Mouse (Mus musculus) stomach, embryonic 16.5 days (tissue): ENCODE measurements around the gene Magi2. TPM values are rescaled to one million over a fixed set of nuclear protein-coding genes. Genes with fewer than 3 reads are reported as not detected.

ENCODE experiments used
- ATAC-seq: fragments of 200-750 bp; cut with Nextera tagmentation; 2 replicates; pipeline ENCODE4 v1.8.0; 2017; ENCODE audit warnings: moderate number of reproducible peaks, moderate TSS enrichment; ENCODE audit not compliant: insufficient read depth, low FRiP score
- H3K27ac ChIP-seq: fragments of 300-500 bp; sonication (generic); 2 replicates; pipeline ENCODE4 v1.5.1; 2014; ENCODE audit warnings: low read length
- H3K27me3 ChIP-seq: fragments of 300-500 bp; sonication (generic); 2 replicates; pipeline ENCODE4 v1.6.1; 2014; ENCODE audit warnings: low read length, control low read depth, mixed read lengths; ENCODE audit not compliant: control insufficient read depth, insufficient read depth
- H3K36me3 ChIP-seq: fragments of 300-500 bp; sonication (generic); 2 replicates; pipeline ENCODE4 v1.6.1; 2014; ENCODE audit warnings: low read length; ENCODE audit not compliant: control insufficient read depth, insufficient read depth
- H3K4me1 ChIP-seq: fragments of 300-500 bp; sonication (generic); 2 replicates; pipeline ENCODE4 v1.6.1; 2014; ENCODE audit warnings: low read length, control low read depth, mixed read lengths; ENCODE audit not compliant: control insufficient read depth, insufficient read depth
- H3K4me2 ChIP-seq: fragments of 300-500 bp; sonication (generic); 2 replicates; pipeline ENCODE4 v1.6.1; 2014; ENCODE audit warnings: low read depth, low read length, mixed read lengths
- H3K4me3 ChIP-seq: fragments of 300-500 bp; sonication (generic); replicated peaks from 2 replicates; pipeline ENCODE4 v1.5.1; 2014; ENCODE audit warnings: mild to moderate bottlenecking, low read length
- H3K9ac ChIP-seq: fragments of 300-500 bp; sonication (generic); 2 replicates; pipeline ENCODE4 v1.6.1; 2014; ENCODE audit warnings: low read length
- H3K9me3 ChIP-seq: fragments of 300-500 bp; sonication (generic); replicated peaks from 2 replicates; pipeline ENCODE4 v1.6.1; 2016; ENCODE audit warnings: low read length, control low read depth; ENCODE audit not compliant: control insufficient read depth
- WGBS: fragments of 180-500 bp; shearing (Covaris S2); extraction: QIAGEN DNeasy Blood & Tissue Kit; methylation state at CpG from one replicate; pipeline ENCODE4 v1.1.7; 2014; 5-methylcytosine and 5-hydroxymethylcytosine counted together
- polyA plus RNA-seq: library from polyadenylated mRNA; unstranded; fragments of >200 nt; fragmentation: Nextera tagmentation; extraction: Ambion mirVana; gene quantifications from 2 replicates; pipeline ENCODE4 v1.2.1, GENCODE M21; 2015

Gene Magi2
- polyA plus RNA-seq, 1 experiment from 2014 or later, result 7.2 TPM

DNA sequence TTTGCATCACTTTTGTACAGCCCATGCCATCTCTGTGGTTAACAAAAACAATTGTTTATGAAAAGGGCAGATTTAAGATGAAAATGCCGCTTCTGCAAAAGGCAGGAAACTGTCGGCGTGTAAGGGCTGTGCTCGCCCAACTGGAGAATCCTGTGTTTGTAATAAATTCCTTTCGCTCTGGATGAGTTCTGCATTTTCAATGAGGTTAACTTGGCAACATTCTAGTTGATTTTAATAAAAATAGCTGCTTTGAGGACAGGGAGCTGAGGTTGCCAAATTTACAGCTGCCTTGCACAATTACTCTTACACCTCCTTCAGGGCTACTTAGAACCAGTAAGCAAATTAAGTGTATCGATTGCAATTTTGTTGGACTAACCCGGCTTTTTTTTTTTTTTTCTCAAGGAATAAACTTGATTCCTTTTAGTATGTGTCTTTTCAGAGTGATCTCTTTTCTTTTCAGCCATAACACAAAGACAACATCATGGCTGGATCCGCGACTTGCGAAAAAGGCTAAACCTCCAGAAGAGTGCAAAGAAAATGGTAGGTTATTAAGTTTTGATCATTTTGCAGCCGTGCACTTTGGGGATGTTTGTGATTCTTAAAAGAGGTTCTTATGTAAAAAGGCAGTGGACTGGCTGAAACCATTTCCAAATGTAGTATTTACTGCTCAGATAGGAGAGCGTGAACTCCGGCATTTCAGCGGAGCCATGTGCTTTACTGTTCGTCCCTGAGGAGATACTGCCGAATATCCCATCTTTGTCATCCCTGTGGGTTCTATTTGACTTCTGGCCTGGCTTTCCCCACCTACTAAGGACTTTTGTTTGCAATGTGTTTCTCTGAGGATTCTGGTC is 1001.3 kb downstream of the Magi2 start:
- 78% methylated on average over 16 of the region's 16 CpGs for WGBS

GRCm38 (mm10) chr5:20231908-20232307 is 1005.1 kb downstream of the Magi2 start:
- no peaks in the 10 kb centered on the region for H3K9me3 ChIP-seq
- no peak overlapping the region for H3K27ac ChIP-seq
- no peaks in the 10 kb centered on the region for H3K27me3 ChIP-seq
- H3K4me3 ChIP-seq, result no peak overlapping the region
- no peaks in the 10 kb centered on the region for H3K36me3 ChIP-seq
- H3K9ac ChIP-seq, result no peak overlapping the region
- no peaks in the 10 kb centered on the region for H3K4me1 ChIP-seq
- H3K4me2 ChIP-seq, result no peak overlapping the region
- ATAC-seq, result no peak
- WGBS, result 72% methylated on average over 3 of the region's 3 CpGs

More for the DNA sequence above, 1001.3 kb downstream of the Magi2 start:
- H3K9me3 ChIP-seq, result no peaks in the 10 kb centered on the region
- H3K4me2 ChIP-seq, result no peak overlapping the region
- no peak overlapping the region for H3K9ac ChIP-seq
- no peak overlapping the region for H3K4me3 ChIP-seq
- no peaks in the 10 kb centered on the region for H3K4me1 ChIP-seq
- no peak overlapping the region for H3K27ac ChIP-seq
- H3K36me3 ChIP-seq, result no peaks in the 10 kb centered on the region
- no peak for ATAC-seq
- no peaks in the 10 kb centered on the region for H3K27me3 ChIP-seq

DNA sequence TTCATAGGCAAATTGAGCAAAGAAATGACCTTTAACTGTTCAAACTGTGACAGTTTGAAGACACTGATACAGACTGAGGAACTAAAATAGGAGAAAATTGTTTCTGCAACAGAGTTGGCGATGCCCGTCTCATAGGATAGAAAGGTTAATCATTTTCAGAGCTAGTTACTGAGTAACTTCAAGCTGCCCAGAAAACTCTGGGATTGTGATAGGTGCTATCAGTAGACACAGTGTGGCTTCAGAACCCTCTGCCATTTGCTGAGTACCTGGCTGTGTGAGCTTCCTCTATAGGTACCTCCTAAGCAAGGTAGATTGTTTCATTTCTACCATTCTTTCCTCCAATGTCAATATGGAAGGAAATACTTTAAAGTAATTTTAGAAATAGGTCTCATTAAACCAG is 1014.7 kb downstream of the Magi2 start:
- H3K4me2 ChIP-seq, result no peak overlapping the region
- no peaks in the 10 kb centered on the region for H3K4me1 ChIP-seq
- H3K36me3 ChIP-seq, result no peaks in the 10 kb centered on the region
- no peak overlapping the region for H3K9ac ChIP-seq
- H3K27me3 ChIP-seq, result no peaks in the 10 kb centered on the region
- ATAC-seq, result no peak
- no peak overlapping the region for H3K4me3 ChIP-seq
- no peaks in the 10 kb centered on the region for H3K9me3 ChIP-seq
- H3K27ac ChIP-seq, result no peak overlapping the region
- WGBS, result 67% methylated on average over 2 of the region's 2 CpGs

GRCm38 (mm10) chr5:20242496-20242895 is 1015.7 kb downstream of the Magi2 start:
- no peak for ATAC-seq
- Histone ChIP-seq H3K4me2 (no peak overlapping the region), H3K4me3 (no peak overlapping the region), H3K9ac (no peak overlapping the region), H3K27ac (no peak overlapping the region), H3K9me3 (no peaks in the 10 kb centered on the region), H3K27me3 (no peaks in the 10 kb centered on the region), H3K4me1 (no peaks in the 10 kb centered on the region), H3K36me3 (no peaks in the 10 kb centered on the region)

- no peak for ATAC-seq
- H3K4me2 ChIP-seq, result no peak overlapping the region
- H3K9me3 ChIP-seq, result no peaks in the 10 kb centered on the region
- WGBS, result 87% methylated on average over 6 of the region's 6 CpGs
- no peaks in the 10 kb centered on the region for H3K4me1 ChIP-seq
- H3K4me3 ChIP-seq, result no peak overlapping the region
- no peaks in the 10 kb centered on the region for H3K27me3 ChIP-seq
- no peaks in the 10 kb centered on the region for H3K36me3 ChIP-seq
- H3K27ac ChIP-seq, result no peak overlapping the region
- H3K9ac ChIP-seq, result no peak overlapping the region
Measured at GRCm38 (mm10) chr5:20249382-20249781, 1022.5 kb downstream of the Magi2 start.

DNA sequence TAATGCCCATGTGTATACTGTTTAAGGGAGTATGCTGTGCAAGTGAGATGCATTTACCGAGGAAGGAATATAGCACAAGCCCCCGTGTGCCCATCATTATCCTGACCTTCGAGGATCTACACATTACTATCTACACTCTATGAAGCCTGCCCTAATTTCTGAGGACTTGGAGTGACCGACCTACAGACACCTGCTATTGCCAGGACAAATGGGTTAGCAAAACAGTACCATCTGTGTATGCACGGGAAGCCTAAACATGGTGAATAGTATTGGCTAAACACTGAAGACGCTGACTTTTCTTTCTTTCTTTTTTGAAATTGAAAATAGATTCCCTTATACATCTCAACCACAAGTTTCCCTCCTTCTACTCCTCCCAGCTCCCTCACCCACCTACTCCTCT is 1024.7 kb downstream of the Magi2 start:
- H3K9ac ChIP-seq, result no peak overlapping the region
- H3K4me3 ChIP-seq, result no peak overlapping the region
- no peak overlapping the region for H3K27ac ChIP-seq
- H3K27me3 ChIP-seq, result no peaks in the 10 kb centered on the region
- no peak for ATAC-seq
- 88% methylated on average over 6 of the region's 6 CpGs for WGBS
- H3K9me3 ChIP-seq, result no peaks in the 10 kb centered on the region
- H3K4me2 ChIP-seq, result no peak overlapping the region
- no peaks in the 10 kb centered on the region for H3K4me1 ChIP-seq
- no peaks in the 10 kb centered on the region for H3K36me3 ChIP-seq

- 73% methylated on average over 3 of the region's 3 CpGs for WGBS
Measured at GRCm38 (mm10) chr5:20256150-20256868, 1029.5 kb downstream of the Magi2 start.

GRCm38 (mm10) chr5:20256933-20257332 is 1030.1 kb downstream of the Magi2 start:
- H3K4me3 ChIP-seq, result no peak overlapping the region
- ATAC-seq, result no peak
- H3K27ac ChIP-seq, result no peak overlapping the region
- H3K36me3 ChIP-seq, result no peaks in the 10 kb centered on the region
- no peak overlapping the region for H3K9ac ChIP-seq
- H3K9me3 ChIP-seq, result no peaks in the 10 kb centered on the region
- H3K27me3 ChIP-seq, result no peaks in the 10 kb centered on the region
- WGBS, result 58% methylated on average over 2 of the region's 2 CpGs
- H3K4me1 ChIP-seq, result no peaks in the 10 kb centered on the region
- no peak overlapping the region for H3K4me2 ChIP-seq

More at GRCm38 (mm10) chr5:20256150-20256868, 1029.5 kb downstream of the Magi2 start:
- H3K9ac ChIP-seq, result no peak overlapping the region
- H3K4me1 ChIP-seq, result no peaks in the 10 kb centered on the region
- no peaks in the 10 kb centered on the region for H3K9me3 ChIP-seq
- H3K27me3 ChIP-seq, result no peaks in the 10 kb centered on the region
- no peaks in the 10 kb centered on the region for H3K36me3 ChIP-seq
- no peak for ATAC-seq
- H3K27ac ChIP-seq, result no peak overlapping the region
- no peak overlapping the region for H3K4me3 ChIP-seq
- no peak overlapping the region for H3K4me2 ChIP-seq

GRCm38 (mm10) chr5:20257419-20257818 is 1030.6 kb downstream of the Magi2 start:
- H3K4me3 ChIP-seq, result no peak overlapping the region
- H3K4me2 ChIP-seq, result no peak overlapping the region
- no peak overlapping the region for H3K9ac ChIP-seq
- ATAC-seq, result no peak
- no peaks in the 10 kb centered on the region for H3K9me3 ChIP-seq
- no peaks in the 10 kb centered on the region for H3K36me3 ChIP-seq
- H3K27me3 ChIP-seq, result no peaks in the 10 kb centered on the region
- no peak overlapping the region for H3K27ac ChIP-seq
- WGBS, result 83% methylated on average over 4 of the region's 4 CpGs
- H3K4me1 ChIP-seq, result no peaks in the 10 kb centered on the region
